Mouse (Mus musculus): ENCODE data around the gene Syn3.

The Syn3 gene

DNA sequence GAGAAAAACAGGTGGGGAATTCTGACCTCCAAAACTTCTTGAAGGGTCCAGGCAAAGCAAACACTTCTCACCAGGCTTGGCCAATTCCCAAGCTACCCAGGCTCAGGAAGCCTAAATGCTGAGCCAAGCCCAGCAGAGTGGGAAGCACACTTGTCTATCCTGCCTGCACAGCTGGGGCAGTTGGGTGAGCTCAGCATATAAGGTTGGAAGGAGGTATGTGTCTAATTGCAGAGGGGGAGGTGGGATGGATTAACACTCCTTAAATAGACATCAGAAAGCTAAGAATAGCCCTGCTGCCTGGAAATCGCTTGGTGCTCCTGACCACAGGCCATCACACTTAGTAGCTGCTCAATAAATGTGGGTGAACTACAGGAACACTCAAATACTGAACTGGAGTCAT lies 185.2 kb downstream of the Syn3 start:
- DNase-seq (ENCODE audit: extremely low spot score, low spot score) = no peak

DNA sequence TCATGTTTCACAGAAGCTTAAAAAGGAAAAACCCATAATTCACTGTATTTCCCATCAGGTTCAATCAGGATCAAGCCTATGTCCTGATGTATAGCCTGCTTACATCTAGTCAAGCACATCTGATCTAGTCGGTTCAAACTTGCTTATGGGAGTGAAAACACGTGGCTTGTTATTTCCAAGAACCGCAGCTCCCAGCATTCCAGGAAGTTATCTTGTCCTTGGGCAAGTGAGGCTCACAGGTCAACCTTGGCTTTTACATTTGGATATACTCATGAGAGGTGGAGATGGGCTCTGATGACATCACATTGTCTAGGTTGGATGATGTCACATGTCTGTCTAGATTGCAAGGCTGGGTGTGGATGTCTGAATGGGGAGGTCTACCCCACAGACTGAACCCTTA lies 185.7 kb downstream of the Syn3 start:
- no peak for DNase-seq (ENCODE audit: extremely low spot score, low spot score)

DNA sequence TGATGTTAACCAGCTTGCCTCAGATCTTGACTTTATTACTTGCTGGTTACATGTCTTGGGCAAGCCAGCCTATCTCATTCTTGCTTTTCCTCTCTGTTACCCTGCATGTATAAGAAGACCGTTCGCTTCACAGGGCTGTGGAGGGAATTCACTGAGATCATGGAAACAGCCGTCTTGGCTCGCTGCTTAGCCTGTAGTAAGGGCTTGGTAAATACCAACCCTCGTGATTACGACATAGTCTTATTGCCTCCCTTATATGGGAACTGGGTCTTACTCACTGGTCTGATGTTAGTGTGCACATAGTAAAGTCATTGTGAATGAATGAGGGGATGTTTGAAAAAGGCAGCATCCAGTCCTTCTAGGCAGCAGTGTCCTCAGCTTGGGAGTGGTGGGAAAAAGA lies 188.2 kb downstream of the Syn3 start:
- DNase-seq (ENCODE audit: extremely low spot score, low spot score) = no peak

DNA sequence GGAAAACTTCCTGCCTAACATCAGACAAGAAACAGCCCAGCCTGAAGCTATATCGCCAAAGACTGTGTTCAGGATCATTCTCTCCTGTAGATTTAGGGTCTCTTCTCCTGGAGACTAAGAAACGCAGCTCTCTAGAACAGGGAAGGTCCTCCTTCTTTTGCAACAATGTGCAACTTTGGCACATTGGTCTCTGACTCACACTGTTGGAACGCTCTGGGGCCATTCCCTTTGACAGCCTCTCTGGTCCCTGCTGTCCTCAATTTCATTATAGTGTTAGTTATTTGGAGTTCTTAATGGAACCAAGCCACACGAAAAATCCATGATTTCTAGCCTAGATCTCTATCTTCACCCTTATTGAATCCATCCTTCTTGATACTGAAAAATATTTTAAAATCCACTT lies 191.5 kb downstream of the Syn3 start:
- no peak for DNase-seq (ENCODE audit: extremely low spot score, low spot score)

DNA sequence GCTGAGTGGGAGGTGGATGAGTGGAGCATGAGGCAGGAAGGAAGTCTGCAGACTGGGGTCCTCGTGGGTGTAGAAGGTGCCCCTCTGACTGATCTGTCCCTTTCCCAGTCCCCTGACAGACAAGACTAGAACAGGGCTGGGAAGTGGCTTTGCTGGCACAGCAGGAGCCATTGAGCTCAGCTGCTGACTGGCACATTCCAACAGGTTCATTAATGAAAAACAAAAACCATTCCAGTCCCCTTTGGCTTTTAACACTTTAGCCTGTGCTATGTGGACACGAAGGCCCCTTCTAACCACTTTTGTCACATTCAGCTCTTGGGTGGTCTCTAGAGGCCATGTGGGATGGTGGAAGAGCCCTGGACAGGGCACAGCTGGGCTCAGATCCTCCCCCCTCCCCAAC lies 194.1 kb downstream of the Syn3 start:
- DNase-seq (ENCODE audit: extremely low spot score, low spot score) = no peak

DNA sequence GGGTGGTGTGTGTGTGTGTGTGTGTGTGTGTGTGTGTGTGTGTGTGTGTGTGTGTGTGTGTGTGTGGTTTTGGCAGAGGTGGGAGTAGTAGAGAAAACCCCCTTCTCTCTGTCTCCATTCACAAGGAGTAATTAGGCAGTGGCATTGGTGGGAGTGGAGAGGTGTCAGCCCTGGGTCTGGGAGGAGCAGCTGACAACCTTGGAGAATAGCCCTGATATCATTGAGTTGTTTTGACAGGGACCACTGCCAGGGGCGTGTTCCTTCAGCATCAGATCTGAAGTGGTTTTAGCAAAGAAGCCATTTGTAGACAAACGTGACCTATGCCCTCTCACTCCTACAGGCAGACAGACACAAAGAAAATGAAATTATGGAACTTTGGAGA lies 195.2 kb downstream of the Syn3 start:
- DNase-seq (ENCODE audit: extremely low spot score, low spot score) = no peak

DNA sequence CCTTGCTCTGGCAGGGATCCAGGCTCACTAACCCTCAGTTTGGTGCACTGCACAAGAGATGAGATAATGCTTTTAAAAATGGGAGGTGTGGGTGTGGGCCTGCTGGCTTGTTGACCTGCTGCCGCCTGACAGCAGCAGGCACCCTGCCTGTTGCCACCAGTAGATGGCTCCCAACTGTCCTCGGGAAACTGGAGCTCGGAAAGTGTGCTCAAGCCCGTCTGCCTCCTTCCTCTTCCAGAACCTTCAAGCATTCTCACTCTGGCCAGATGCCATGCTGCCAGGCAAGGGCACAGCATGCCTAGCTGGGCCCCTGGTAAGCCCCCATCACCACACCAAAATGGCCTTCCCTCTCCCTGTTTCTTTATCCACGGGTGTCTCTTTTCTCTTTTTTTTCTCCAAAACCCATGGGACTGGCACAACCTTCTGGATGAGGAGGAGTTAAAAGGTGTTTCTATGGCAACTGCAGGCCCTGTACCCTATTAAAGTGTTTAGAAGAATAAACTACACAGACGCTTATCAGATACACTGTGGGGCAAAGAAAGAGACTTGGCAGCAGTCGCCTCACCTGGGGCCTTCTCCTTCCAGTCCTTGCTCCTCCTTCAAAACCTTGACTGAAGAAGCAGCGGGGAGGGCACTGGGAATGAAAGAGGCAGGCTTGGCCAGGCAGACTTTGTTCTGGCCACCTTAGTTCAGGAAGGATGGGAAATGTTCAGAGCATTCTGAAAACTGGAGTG lies 195.8 kb downstream of the Syn3 start:
- peak; percentile 69 for DNase-seq (ENCODE audit: extremely low spot score, low spot score)

DNA sequence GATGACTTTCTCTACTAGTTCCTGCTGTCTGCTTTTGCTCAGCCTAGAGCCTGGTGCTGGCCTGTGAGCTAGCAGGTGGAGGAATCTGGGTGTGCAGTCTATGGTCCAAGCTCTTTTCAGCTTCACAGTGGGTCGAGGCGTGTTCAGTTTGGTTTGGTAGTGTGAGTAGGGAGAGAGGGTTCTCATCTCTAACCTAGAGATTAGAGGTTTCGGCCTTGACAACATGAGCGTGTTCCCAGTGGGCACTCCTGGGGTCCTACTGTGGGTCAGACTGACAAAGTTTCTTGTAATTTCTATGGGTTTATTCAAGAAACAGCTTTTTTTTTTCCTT lies 196.4 kb downstream of the Syn3 start:
- DNase-seq (ENCODE audit: extremely low spot score, low spot score) = no peak

DNA sequence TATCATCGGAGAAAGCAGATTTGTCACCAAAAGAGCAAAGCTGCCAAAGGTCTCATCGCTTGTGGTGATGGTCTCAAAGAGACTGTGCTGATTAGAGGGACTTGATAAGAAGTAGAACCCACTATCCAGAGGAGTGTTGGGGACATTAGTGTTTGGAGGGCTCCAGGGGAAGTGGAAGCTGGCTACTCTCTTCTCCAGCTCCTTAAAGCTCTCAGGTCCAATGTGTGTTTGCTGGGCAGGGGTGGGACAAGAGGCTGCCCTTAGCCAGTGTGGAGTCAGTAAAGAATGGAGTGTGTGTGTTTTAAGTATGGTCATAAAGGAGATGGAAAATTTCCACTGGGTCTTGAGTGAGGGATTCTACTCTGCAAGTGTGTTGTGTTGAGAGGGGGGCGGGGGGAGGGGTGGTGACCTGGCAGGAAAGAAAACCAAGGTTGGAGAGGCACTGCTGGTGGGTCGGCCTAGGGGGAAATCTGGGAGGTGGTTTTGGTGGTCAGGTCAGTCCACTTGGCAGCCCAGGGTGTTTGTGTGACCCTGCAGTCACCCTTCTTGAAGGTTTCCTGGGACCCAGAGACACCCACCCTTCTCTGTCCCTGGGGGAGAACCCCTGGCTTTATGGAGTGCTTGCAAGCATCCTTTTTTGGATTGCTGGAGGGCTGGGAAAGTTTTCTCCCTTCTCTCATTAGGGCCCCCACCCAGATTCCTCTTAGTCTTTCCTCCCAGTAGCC lies 196.9 kb downstream of the Syn3 start:
- DNase-seq (ENCODE audit: extremely low spot score, low spot score) = no peak

DNA sequence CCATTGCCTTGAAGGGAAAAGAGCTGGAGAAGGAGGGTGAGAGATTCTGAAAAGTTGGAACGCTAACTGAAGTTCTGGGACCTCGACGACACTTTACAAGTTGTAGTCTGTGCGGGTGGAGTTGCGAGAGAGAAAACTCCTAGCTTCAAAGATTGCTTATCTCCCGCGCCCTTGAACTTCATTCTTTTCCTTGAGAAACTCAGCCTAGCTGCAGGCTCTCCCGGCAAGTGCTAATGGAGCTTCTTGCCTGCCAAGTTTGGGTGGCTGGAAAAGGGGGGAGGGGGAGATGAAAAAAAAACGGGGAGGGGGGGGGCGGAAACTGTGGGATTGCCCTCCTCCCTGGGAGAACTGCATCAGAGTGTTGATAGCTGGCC lies 197.6 kb downstream of the Syn3 start:
- DNase-seq (ENCODE audit: extremely low spot score, low spot score) = no peak

DNA sequence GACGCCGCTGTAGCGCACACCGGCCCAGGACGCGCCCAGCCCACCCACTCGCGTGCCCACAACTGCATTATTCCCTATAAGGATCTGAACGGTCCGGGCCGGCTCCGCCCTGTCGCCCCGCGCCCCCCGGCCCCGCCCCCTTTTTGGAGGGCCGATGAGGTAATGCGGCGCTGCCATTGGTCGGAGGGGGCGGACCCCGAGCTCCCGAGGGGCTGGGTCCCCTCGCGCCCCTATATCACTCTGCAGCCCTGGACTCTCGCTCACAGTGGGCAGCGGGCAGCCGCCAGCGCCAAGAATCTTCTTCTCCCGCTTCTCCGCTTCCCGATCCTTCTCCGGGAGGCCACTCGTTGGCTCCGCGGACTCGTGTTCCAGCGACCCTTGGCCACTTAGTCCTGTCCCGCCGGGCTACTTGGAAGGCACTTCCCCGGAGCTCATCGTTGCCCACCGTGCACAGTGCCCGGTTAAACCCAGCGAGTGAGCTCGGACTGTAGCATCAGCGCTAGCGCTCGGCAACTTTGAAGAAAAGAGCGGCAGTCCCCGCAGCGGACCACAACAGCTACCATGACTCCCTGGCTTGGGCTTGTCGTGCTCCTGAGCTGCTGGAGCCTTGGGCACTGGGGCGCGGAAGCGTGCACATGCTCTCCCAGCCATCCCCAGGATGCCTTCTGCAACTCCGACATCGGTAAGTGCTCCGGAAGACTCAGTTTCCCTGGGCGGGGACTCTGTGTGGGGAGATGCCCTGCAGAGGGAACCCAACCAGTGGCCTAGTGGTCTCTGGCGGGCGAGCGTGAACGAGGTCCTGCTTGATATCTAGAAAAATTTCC lies 198.2 kb downstream of the Syn3 start, which contains the start of gene Timp3:
Gene Timp3, plus strand, starts transcription at position 80 of the 824 bp plus-strand sequence.
- DNase-seq (ENCODE audit: extremely low spot score, low spot score) = peak; percentile 85

DNA sequence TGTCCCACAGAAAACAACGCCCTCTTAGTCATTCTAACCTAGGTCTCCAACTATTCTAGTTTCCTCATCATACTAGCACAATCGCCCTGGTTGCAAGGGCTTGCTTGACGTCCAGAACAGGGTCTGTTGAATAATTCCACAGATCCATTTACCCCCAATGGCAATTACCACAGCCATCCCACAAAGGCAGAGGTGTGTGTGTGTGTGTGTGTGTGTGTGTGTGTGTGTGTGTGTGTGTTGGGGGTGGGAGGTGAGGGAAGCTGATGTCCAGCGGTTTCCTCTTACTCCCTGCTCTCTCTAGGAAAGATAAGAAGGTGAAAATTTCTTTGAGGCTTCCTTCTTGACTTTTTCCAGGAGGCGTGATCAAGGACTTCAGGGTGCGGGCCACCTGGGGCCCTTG lies 198.9 kb downstream of the Syn3 start:
- no peak for DNase-seq (ENCODE audit: extremely low spot score, low spot score)

DNA sequence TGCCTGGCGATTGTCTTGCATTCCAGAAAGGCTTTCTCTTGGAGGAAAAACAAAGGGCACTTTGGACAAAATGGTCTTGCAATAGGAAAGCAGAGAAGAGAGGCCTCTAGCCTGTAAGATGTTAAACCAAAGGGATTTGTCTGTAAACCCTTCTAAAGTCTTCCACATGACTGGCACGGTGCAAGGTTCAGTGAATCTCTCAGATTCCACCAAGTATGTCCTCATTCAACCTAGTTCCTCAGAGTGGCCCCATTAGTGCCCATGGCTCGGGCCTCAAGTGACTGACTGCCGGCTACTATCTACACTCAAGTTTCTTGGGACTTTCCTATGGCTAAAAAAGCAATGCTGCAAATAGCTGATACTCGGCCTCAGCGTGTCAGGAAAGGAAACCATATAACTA lies 200.4 kb downstream of the Syn3 start:
- DNase-seq (ENCODE audit: extremely low spot score, low spot score) = no peak

DNA sequence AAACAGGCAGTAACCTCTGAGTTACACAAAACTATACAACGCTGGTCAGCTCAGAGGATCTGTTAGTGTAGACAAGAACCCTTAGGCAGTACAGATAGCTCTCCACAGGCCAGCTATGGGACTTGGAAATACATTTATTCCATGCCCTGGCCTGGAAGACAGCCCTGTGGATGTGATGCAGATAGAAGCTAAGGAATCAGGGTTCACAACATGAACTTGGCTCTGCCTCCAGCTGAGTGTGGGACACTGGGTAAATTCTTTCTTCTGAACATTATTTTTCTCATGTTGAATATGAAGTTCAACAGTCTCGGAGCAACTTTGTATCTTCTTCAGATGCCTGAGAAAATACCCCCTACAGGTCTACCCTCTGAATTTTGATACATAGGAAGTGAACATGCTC lies 201.4 kb downstream of the Syn3 start:
- DNase-seq (ENCODE audit: extremely low spot score, low spot score) = no peak

DNA sequence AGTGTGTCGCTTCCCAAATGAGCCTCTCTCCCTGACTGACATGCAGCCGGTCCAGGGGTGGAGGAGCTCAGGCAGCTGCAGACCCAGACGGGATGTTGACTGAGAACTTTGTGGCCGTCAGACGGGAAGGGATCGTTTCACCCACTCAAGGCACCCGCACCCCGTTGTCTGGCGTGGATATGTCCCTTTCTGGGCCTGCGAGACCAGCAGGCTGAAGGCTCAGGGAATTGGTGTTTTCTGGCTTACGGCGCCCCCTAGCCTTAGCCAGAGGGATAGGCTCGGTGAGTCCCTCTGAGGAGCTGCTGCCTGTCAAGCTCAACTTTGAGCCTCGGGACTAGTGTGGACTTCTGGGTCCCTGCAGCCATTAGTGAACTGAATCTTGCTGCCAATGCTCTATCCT lies 202.6 kb downstream of the Syn3 start:
- DNase-seq (ENCODE audit: extremely low spot score, low spot score) = peak; percentile 81

DNA sequence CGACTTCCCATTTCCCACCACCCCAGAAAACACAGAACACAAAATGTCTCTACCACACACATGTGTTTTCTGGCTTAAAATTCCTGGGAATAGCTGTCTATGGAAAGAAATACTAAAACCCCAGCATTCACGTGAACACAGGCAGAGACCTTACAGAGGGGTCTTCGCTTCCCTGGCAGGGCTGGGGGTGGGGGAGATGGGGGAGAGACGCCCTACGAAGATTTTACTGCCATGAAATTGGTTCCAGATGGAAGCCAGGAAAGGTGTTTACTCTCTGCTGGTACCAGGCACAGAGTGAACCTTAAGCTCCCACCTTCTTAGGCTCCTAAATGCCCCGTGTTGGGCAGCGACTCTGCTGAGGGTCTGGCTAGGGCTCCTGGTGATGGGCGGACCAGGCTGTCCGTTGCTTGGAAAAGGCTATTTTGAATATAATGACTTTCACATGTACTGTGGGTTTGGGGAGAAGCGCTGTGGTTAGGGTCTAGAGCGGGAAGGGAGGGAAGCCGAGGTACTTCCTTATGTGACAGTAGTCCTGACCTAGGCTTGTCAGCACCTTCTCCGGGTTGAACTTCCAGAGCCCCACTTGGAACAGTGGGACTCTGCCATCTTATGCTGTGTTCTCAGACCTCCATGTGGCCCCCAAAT lies 203.1 kb downstream of the Syn3 start:
- DNase-seq (ENCODE audit: extremely low spot score, low spot score) = peak; percentile 61

DNA sequence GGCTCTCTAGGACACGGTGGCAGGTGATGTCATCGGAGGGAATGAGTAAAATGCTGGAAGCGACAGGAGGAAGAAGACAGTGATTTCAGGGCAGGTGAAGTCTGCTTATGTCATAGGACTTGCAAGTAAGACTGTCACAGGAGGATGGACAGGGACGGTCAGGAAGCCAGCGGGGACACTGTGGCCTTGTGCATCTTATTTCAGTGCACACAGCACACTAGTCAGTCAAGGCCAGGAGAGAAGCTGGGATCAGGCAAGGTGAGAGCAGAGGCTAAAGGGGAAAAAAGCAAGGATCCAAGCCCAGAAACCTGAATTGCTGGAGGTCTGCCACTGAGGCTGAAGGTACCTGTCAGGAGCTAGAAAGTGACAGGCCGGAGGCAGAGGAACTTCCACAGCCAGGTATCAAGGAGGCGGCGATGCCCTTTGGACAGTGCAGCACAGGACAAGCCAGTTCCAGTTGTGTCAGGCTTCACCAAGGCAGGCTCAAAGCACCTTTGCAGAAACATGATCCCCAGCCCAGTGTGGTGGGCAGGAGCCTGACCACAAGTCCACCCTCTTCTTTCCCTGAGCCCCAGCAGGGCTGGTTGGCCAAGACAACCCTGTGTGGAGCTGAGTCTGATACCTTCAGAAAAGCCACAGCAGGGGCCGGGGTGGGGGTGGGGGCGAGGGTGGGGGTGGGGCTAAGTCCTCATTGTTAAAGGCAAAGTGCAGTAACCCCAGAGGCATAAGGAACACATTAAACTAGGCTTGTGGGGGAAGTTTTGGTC lies 203.9 kb downstream of the Syn3 start:
- DNase-seq (ENCODE audit: extremely low spot score, low spot score) = peak; percentile 53

DNA sequence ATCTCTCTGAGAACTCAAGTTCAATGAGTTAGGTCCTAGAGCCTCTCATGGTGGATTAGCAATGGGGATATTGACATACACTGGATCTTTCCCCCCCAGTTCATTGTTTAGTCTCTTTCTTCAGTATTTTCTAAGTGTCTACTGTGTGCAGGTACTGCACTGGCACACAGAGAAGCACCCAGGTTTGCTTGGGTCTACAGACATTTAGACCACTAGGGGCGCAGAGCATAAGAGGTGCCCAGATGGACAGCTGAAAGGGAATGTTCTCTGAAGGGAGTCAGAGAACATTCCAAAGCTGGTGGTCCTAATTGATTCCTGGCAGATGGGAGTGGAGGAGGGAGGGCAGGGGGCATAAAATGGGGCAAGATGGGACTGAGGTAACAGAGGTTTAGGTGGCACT lies 204.8 kb downstream of the Syn3 start:
- no peak for DNase-seq (ENCODE audit: extremely low spot score, low spot score)

DNA sequence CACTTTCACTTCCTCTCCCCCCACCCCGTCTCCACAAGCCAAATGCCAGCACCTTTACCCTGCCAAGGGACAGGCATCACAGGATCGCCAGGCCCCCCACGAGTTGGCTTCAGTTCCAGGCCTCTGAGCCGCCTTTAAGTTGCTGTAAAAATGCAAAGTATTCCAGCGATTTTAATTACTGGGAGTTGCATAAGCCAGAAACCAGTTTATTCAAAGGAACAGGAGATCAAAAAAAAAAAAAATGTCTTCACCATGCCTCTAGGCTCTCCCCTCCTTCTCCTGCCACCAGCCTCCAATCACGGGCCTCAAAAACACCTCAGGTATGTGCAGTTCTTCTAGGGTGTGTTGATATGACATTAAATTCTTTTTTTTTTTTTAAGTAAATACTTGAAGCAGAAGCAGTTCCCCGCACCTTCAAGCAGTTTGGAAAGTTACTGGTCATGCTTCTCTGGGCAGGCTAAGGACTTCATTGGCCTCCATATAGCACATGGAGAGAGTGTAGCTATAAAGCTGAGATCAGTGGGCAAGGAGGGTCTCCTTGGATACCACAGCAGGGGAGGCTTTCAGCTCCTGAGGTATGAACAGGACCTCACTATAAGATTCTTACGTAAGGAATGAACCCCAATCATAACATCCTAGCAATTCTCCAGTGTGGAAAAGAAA lies 208.5 kb downstream of the Syn3 start:
- no peak for DNase-seq (ENCODE audit: extremely low spot score, low spot score)

DNA sequence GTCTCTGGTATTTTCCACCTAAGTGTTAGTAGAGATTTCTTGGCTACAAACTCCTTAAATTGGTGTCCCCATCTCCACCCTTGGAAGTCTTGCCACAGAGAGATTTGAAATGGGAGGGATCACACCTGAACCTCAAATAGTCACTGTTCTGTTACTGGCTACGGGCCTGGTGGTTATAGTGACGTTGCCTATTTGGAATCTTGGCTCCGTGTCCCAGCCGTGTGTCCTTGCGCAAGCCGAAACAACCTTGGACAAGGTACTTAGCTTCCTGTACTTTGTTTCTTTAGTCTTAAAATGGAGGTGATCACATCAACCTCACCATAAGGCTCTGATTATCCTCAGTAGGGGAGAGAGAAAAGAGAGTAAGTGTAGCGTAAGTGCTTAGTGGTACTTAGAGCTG lies 212.2 kb downstream of the Syn3 start:
- DNase-seq (ENCODE audit: extremely low spot score, low spot score) = no peak

DNA sequence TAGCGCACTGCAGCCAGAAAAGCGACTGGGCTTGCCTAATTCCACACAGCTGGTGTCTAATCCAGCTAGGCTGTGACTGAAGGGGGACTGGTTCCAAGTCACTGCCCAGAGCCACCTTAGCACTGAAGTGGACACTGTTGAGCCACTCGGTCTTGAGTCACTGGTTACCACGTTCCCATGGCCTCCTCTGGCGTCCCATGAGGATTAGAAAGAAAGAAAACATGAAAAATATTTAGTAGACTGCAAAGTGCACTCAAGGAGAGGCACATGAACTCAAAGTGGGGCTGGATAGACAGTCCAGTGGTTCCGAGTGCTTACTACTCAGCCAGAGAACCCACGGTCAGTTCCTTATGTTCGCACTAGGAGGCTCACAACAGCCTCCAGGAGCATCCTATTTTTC lies 217.5 kb downstream of the Syn3 start:
- no peak for DNase-seq (ENCODE audit: extremely low spot score, low spot score)

All from neural tube, embryonic 10.5 days (tissue).